Mouse (Mus musculus) adrenal gland, postnatal 14 days (tissue): ENCODE measurements around the gene Gramd1a. TPM values are rescaled to one million over a fixed set of nuclear protein-coding genes. Genes with fewer than 3 reads are reported as not detected.
A peak's percentile ranks its signal among the peaks of the same experiment; 100 is the strongest.

ENCODE experiments used
- DNase-seq: peaks from one replicate; pipeline ENCODE4 v3.0.0; 2021; ENCODE audit warnings: mixed read lengths
- total RNA-seq: library from RNA; stranded (reverse); gene quantifications from 2 replicates; pipeline ENCODE4 v1.2.3, GENCODE M21; 2021

Gene Gramd1a
- total RNA-seq, 1 experiment from 2014 or later, result 45.9 TPM

GRCm38 (mm10) chr7:31122641-31123631 is 32.8 kb downstream of the Gramd1a start:
- DNase-seq, result no peak

DNA sequence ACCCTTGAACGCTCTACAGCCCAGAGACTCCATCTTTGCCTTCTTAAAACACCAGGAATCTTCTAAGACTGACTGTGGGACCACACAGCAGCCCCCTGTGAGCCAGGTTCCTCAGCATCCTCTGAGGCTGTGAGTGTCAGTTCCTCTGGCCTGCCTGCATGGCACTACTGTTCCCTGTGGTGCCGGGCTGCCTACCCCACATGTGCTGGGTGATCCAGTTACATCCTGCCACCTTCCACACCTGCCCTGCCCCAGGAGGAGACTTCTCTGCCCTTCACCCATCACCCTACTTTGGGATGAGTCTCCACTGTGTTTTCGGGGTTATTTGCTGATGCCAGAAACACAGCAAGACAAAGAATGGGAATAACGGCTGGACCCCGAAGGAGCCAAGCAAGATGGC is 36.1 kb downstream of the Gramd1a start:
- no peak for DNase-seq

DNA sequence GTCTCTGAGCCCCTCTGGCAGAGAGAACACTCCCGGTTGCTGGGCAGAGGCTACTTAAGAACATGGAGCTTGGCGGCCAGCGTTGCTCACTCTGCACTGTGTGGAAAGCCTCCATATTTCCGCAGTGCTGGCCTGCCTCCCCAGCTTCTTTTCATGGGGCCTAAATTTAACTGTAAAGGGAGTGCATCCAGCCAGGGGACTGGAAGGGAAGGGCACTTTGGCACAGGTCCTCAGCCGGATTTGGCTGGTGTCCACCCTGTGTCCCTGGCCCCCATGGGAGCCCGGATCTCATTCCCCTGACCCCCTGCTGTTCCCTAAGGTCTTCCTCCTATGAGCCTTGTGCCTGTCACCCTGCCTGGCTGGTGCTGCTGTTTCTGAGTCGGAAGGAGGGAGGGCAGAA is 37.2 kb downstream of the Gramd1a start:
- DNase-seq, result peak; percentile 49

- no peak for DNase-seq
These were observed 38.2 kb downstream of the Gramd1a start for GRCm38 (mm10) chr7:31117465-31117864.

GRCm38 (mm10) chr7:31116721-31117145 is 39.0 kb downstream of the Gramd1a start:
- no peak for DNase-seq

DNA sequence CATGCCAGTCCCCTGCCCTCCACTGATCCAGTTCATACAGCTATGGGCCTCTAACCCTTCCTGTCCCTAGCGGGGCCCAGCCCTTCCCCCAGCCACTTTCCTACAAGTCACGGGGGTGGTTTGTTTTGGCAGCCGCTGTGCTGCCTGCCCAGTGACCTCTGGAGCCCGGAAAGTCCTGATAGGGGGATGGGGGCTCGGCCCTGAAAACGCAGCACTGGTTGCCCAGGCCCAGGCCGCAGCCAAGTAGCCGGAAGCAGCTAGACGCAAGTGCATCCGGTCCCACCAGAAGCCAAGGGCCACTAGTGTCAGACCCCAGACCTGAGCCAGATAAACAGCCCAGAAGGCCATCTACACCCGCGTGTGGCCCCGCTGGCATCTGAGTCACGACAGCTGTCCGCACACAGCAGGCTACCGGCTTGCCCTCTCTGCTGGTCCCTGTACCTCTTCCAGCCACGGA is 40.1 kb downstream of the Gramd1a start:
- peak; percentile 83 for DNase-seq

DNA sequence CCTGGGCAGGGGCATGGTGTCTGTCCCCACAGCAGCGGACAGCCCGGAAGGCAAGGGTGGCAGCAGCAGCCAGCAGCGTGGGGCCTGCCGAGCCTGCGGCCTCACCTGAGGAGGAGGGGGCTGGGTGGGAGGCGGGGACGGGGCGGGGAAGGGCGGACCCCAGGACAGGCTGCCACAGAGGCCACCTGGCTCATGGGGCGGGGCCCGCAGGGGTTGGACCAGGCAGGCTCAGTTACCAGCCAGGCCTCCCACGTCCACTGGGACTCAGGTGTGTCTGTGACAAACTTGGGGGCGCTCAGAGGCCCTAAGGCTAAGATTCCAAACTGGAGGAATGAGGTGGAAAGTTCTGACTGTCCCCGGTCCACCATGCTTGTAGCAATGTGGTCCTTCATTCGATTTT is 40.5 kb downstream of the Gramd1a start, which contains the start of gene Hpn:
Gene Hpn (minus strand): TSS at position 109 of the 400 bp plus-strand sequence.
- no peak for DNase-seq

- no peak for DNase-seq
These were observed 41.0 kb downstream of the Gramd1a start for GRCm38 (mm10) chr7:31114646-31115045.

GRCm38 (mm10) chr7:31113800-31114199 is 41.9 kb downstream of the Gramd1a start:
- DNase-seq, result no peak

GRCm38 (mm10) chr7:31112036-31112435 is 43.7 kb downstream of the Gramd1a start:
- DNase-seq, result no peak

DNA sequence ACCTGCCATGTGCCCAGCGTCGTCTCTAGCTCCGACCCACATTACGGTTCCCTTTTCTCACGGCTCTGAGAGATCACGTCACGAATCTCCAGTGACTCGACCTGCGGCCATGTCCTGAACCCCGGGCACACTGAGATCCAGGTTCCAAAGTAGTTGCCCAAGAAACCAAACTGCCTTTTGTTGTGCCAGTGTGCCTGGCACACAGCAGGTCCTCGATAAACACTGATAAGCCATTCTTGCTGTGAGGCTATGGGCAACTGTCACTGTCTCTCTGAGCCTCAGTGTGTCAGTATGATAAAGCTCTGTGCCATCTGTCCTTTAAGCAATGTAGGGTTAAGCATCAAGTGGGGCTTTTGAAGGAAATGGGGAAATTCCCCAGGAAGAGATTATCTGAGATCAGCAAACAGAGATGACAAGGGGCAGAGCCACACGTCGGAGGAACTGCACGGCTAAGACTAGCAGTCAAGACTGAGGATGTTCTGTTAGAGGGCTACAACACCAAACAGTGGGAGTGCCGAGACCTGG is 44.8 kb downstream of the Gramd1a start:
- DNase-seq, result no peak

- no peak for DNase-seq
These were observed 45.9 kb downstream of the Gramd1a start for GRCm38 (mm10) chr7:31109796-31110195.

DNA sequence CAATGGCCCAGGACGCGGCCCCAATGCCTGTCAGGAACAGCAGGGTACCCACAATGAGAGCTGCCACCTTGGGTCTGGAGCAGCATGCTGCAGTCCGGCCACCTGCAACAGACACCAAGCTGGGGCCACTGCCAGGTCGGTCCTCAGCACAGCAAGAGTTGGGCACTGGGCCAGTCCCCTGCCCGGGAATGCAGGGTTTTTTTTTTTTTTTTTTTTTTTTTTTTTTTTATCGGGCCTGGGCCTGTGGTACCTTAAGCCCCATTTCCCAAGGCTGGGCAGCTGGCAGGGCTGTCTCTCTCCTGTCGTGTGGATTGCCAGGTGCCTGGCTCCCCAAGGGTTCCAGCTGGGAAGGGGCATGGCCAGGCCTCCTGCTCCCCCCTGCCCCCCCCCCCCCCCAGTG is 46.6 kb downstream of the Gramd1a start:
- peak; percentile 77 for DNase-seq

GRCm38 (mm10) chr7:31107781-31108180 is 47.9 kb downstream of the Gramd1a start:
- DNase-seq, result no peak

- DNase-seq, result no peak
These were observed 49.5 kb downstream of the Gramd1a start for GRCm38 (mm10) chr7:31106166-31106565.

GRCm38 (mm10) chr7:31105061-31105768 is 50.5 kb downstream of the Gramd1a start:
- peak; percentile 86 for DNase-seq

GRCm38 (mm10) chr7:31100786-31101185 is 54.9 kb downstream of the Gramd1a start:
- peak; percentile 78 for DNase-seq

- DNase-seq, result peak; percentile 33
These were observed 56.1 kb downstream of the Gramd1a start for GRCm38 (mm10) chr7:31099612-31099982.

DNA sequence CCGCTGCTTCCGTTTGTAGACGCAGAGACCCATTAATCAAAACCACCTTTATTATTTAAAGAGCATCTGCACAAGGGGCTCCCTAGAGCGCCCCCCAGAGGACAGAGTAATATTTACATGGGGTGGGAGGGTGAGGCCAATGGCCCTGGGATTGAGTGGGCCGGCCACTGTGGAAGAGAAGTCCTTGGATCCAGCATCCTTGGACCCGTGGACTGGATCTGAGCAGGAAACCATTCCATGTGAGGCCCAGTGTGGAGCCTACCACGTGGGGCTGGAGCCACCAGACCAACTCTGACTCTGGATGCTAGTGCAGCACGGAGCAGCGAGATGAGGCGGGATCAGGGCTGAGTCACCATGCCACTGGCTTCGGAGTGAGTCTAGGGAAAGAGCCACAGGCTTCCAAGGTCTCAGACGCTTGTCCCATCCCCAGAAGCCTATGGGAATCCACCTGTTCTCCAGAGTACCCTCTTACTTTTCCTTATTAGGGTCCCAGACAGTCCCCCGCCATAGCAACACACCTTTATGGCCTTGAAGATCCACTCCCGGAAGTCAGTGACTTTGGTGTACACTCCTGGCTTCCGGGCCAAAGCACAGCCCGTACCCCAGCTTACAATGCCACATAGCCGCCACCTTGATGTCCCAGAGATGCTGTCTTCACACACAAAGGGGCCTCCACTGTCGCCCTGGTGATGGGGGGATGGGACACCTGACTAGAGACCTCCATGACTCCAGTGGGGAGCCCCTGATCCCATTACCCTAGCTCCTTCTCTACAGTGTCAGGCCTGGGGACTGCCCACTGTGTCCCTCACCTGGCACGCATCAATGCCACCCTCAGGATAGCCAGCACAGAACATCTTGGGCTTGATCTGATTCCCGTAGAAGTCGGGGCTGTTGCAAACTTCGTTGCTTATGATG is 56.7 kb downstream of the Gramd1a start:
- peak; percentile 77 for DNase-seq

- peak; percentile 95 for DNase-seq
These were observed 58.0 kb downstream of the Gramd1a start for GRCm38 (mm10) chr7:31097583-31098248.
